Mouse (Mus musculus) layer of hippocampus, adult 18-20 months (tissue): ENCODE measurements around the gene Stpg4. TPM values are rescaled to one million over a fixed set of nuclear protein-coding genes. Genes with fewer than 3 reads are reported as not detected.

Source experiments
- DNase-seq, 2 experiments: peaks; one replicate each; pipeline ENCODE4 v3.0.0; 2022; ENCODE audit warnings: low spot score in 2 of 2
- long read RNA-seq: library from polyadenylated mRNA; stranded (forward); transcript quantifications from one replicate; pipeline ENCODE4 v2.0.0, GENCODE M21; 2021
- total RNA-seq, 2 experiments: library from RNA; stranded (reverse); gene quantifications; 2 replicates each; pipeline ENCODE4 v1.2.3; 2021

Gene Stpg4
- not detected for total RNA-seq
- long read RNA-seq = 0 reads

- no peak for DNase-seq
These were observed at the start of gene Stpg4 for GRCm38 (mm10) chr17:87427511-87427910. Gene Stpg4, minus strand, starts transcription at chr17:87427741.

GRCm38 (mm10) chr17:87475356-87475755 lies 47.8 kb upstream of the Stpg4 start:
- no peak for DNase-seq

- DNase-seq = no peak
These were observed 46.9 kb upstream of the Stpg4 start for GRCm38 (mm10) chr17:87474501-87474795.

DNA sequence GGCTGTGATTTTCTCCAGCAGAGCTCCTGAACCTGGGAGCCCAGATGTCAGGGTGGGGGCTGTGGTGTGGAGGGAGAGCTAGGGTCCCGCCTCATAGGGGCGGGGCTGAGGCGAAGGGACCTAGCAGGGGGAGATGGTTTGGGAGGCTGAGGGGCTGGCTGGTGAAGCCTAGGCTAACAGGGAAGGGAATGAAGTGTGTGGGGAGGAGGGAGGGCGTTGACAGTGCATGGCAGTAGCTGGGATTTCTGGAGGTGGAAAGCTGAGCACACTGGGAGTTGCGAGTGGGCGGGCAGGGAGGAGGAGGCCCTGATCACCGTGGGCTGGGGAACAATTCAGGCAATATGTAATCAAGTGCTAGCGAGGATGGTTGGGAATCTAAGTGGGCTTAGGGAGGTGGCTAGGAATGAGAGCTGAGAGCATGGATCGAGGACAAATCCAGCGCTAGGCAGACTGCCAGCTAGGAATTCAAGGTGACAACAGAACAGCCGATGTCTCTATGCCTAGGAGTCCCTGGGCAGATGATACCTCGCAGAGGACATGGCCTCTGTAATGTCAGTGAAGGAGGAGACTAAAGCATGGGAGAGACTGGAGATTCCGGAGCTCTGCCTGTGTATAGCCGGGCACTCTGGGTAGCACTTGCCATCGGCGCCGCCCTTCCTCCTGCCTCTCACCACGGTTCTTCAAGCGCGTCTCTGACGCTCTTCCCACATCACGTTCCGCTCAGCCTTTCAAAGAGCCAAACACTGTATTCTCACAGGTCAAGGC lies 46.4 kb upstream of the Stpg4 start:
- peak; percentile 63 to 82 for DNase-seq

DNA sequence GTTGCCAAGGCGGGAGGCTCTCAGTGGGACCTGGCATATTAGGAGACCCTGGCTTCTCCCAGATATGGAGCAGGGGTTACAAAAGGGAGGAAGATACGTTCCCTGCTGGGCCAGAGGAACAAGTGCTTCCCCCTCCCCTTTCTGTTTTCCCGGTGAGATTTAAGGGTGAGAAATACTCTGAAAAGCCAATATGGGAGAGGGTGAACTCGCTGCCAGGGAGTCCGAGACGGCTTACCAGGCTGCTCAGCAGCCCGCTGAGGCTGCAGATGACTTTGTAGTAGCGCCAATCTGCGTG lies 45.8 kb upstream of the Stpg4 start:
- DNase-seq = peak in 1 of 2 experiments; percentile 62

DNA sequence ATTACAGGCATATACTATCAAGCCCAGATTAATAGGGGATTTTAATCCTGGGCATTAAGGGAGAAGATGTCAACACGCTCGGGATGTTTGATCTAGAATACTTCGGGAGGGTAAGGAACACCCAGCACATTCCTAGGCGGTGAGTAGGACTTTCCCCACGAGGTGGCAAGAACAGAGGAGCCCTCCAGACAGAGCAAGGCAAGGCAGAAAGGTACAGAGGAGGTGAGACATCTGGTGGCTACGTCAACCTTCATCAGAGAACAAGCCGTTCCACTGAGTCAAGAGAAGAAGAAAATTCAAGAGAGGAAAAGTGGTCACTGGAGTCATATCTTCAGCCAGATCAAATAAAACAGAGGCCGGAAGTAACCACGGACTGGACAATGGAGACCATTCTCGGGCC lies 45.3 kb upstream of the Stpg4 start:
- no peak for DNase-seq

DNA sequence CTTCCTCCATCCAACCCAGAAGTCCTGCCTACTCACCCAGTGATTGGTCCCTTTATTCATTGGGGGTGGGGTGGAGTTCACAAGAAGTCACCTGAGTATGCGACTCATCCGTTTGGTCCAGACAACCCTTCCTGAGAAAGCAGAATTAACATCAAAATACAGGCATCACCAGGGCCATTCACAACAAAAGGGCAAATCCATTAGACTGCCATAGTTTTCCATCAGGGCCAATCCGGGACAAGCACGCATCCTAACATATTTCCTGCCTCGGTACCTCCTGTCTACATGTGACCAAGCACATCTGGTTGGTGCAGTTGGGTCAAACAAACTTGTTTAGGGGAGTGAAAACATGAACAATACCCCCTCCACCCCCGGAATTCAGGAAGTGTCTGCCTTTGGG lies 44.1 kb upstream of the Stpg4 start:
- DNase-seq = no peak

DNA sequence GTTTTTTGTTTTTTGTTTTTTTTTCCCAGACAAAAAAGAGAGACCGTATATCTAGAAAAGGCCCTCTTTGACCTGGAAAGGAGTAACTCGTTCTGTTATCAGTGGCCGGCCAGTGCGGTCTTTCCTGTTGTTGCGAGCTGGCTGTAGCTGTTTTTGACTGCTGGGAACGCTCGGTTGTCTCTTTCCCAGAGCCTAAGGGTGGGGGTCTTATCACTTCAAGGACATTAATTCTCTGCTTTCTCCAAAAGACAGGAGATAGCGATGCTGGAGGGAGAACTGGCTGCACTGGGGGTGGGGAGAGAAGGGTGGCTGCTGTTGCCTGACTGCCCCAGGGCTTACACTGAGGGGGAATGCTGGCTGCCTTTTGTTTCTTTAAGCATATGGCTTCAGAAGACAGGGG lies 43.3 kb upstream of the Stpg4 start:
- no peak for DNase-seq

- no peak for DNase-seq
These were observed 42.7 kb upstream of the Stpg4 start for GRCm38 (mm10) chr17:87470282-87470681.

GRCm38 (mm10) chr17:87469428-87469827 lies 41.9 kb upstream of the Stpg4 start:
- no peak for DNase-seq

GRCm38 (mm10) chr17:87468616-87469015 lies 41.1 kb upstream of the Stpg4 start:
- peak in 1 of 2 experiments; percentile 32 for DNase-seq

- no peak for DNase-seq
These were observed 34.0 kb upstream of the Stpg4 start for GRCm38 (mm10) chr17:87461499-87461896.

GRCm38 (mm10) chr17:87460669-87461498 lies 33.3 kb upstream of the Stpg4 start:
- peak in 1 of 2 experiments; percentile 35 for DNase-seq

GRCm38 (mm10) chr17:87459750-87460668 lies 32.5 kb upstream of the Stpg4 start:
- peak; percentile 44 to 78 for DNase-seq

DNA sequence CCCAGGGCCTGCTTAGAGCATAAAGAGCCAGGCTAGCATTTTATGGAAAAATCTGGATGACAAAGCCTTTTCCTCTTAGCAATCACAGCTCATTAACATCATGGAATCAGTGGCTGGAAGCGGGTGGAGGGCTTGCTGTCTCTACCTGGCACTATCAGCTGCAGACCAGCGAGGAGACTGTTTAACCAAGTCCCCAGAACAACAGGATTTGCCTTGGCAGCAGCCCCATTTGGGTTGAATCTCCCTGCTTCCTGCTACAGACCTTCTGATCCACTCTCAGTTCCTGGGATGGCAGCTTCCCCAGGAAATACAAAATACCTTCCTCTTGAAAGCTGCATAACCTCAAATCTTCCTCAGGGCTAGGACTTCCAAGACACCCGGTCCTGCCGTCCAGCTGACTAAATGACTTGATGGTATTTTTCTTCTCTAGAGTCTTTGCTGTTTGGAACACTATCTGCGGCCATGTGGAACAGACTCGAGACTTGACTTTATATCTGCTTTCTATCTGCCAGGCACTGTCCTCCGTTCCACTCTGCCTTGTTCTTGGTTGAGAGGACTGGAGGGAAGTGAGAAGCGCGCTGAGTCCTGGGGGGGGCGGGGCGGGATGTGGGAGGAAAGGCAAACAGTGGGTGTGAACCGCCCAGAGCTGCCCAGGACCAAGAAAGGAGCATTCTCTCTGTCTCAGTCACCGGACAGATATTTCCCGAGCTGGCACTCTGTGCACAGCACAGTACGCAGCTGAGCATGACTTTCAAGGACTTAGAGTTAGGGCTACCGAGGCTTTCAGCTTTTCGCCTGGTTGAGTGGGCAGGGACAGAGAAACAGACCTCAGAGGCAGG lies 31.6 kb upstream of the Stpg4 start:
- peak in 1 of 2 experiments; percentile 30 for DNase-seq

DNA sequence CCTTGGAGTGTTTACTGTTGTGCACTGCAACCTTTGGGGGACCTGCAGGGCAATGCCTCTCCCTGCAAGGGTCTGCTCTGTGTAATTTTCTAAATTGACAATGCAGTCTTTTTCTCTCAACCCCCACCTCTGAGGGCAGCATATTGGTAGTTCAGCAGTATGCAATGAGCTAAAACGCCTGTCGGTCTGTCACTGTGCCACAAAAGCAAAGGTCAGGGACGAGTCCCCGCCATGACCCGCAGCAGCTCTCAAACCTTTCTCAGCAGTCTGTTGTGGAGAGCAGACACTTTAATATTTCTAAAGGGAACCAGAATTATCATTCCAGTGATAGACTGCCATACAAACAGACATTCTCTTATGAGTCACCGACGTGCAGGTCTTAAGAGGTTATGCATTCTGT lies 30.4 kb upstream of the Stpg4 start:
- DNase-seq = no peak

DNA sequence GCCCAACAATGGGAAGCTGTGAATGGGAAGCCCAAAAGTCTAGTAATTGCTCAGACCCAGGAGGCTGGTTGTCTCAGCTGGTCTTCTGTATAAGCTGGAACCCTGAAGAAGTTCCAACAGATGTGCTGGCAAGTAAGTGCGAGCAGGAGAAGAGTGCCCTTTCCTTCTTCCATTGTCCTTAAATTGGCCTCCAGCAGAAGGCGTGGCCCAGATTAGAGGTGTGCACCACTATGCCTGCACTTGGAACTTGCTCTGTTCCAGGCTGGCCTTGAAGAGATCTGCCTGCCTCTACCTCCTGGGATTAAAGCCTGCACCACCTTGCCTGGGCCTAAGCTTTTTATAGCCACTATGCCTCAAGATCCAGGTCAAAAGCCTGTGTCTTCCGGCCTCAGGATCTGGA lies 26.6 kb upstream of the Stpg4 start:
- DNase-seq = no peak

GRCm38 (mm10) chr17:87453336-87453735 lies 25.8 kb upstream of the Stpg4 start:
- DNase-seq = no peak

GRCm38 (mm10) chr17:87448881-87449280 lies 21.3 kb upstream of the Stpg4 start:
- DNase-seq = no peak

DNA sequence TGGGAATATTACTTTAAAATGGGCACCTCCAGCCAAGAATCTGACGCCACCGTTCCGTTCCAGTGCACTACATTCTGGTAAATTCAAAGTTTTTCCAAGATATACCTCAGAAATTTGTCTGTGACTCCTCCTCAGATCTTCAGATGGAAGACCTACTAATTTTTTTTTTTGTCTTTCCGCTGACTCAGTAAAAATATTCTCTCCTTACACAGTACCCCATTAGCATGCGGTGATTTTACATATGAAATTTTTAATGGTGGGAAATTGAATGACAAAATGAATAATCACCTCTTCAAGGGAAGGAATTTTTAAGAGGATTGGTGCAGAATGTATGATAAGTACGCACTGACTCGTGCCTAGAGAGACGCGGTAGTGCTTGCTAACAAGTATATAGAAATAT lies 20.8 kb upstream of the Stpg4 start:
- DNase-seq = no peak
